20 mouse cellular contexts compared by ENCODE assay signal in genomic region chr9:120812667-120813210, GRCm38 (mm10).
DNase-seq lines count a peak whose midpoint lies in the region; ATAC-seq and TF ChIP-seq lines count a peak whose summit lies in the region.
"Had no signal": no experiment of that assay in that cellular context is flagged by ENCODE, and none has a peak within 500 bp of the region (broad histone marks: within the 10 kb centered on the region; RNA-seq: fewer than 3 reads in every experiment).

No protein-coding gene starts in this region.

- no peak for TF ChIP-seq CTCF in intestine, postnatal 0 days (IDR thresholded peaks at IDR 0.05; ENCODE audit: low read depth)

- no peak overlapping the region for H3K9ac ChIP-seq in heart, embryonic 12.5 days
- no peak overlapping the region for H3K9ac ChIP-seq in lung, embryonic 15.5 days
- no peak overlapping the region for H3K9ac ChIP-seq in intestine, postnatal 0 days (ENCODE audit: low read depth, low read length)
- H3K9ac ChIP-seq: forebrain, postnatal 0 days; hindbrain, embryonic 15.5 days; liver, embryonic 15.5 days had no signal

- H3K4me3 ChIP-seq in heart, embryonic 12.5 days = no peak overlapping the region
- peak overlapping the region; percentile 4 for H3K4me3 ChIP-seq in lung, embryonic 15.5 days
- H3K4me3 ChIP-seq in intestine, postnatal 0 days (ENCODE audit: low read depth, low read length) = no peak overlapping the region
- H3K4me3 ChIP-seq: forebrain, embryonic 10.5 days; hindbrain, embryonic 15.5 days; liver, embryonic 15.5 days had no signal

- WGBS in heart, embryonic 12.5 days = 48% methylated on average over 17 of the region's 17 CpGs
- 39% methylated on average over 17 of the region's 17 CpGs for WGBS in lung, embryonic 15.5 days
- 51% methylated on average over 17 of the region's 17 CpGs for WGBS in intestine, postnatal 0 days

- H3K9me3 ChIP-seq in heart, embryonic 12.5 days (replicated peaks) = no peaks in the 10 kb centered on the region
- H3K9me3 ChIP-seq in lung, embryonic 15.5 days = no peaks in the 10 kb centered on the region
- no peaks in the 10 kb centered on the region for H3K9me3 ChIP-seq in intestine, postnatal 0 days (ENCODE audit: control insufficient read depth)
- H3K9me3 ChIP-seq: forebrain, embryonic 10.5 days; hindbrain, embryonic 15.5 days; liver, embryonic 15.5 days had no signal

- peaks cover 9% of the 10 kb centered on the region; the same call in 1 of the 2 replicates for H3K4me1 ChIP-seq in heart, embryonic 12.5 days (replicated peaks)
- H3K4me1 ChIP-seq in lung, embryonic 15.5 days = peaks cover 22% of the 10 kb centered on the region; the same call in 1 of the 2 replicates
- H3K4me1 ChIP-seq in intestine, postnatal 0 days (replicated peaks; ENCODE audit: control insufficient read depth, insufficient read depth, low read length) = no peaks in the 10 kb centered on the region
- H3K4me1 ChIP-seq: liver, embryonic 15.5 days had no signal

- ATAC-seq in heart, embryonic 12.5 days (ENCODE audit: insufficient number of reproducible peaks, low FRiP score) = peak; percentile 48; the same call in 1 of the 2 replicates
- ATAC-seq in lung, embryonic 15.5 days (ENCODE audit: borderline replicate concordance, extremely low read depth, low FRiP score, low TSS enrichment) = peak; percentile 42; the same call in 1 of the 2 replicates
- no peak for ATAC-seq in intestine, postnatal 0 days
- ATAC-seq: forebrain, postnatal 0 days had no signal

- H3K4me2 ChIP-seq in heart, embryonic 12.5 days = peak overlapping the region; percentile 38
- peak overlapping the region; percentile 41 for H3K4me2 ChIP-seq in lung, embryonic 15.5 days
- peak overlapping the region; percentile 48; the same call in 1 of the 2 replicates for H3K4me2 ChIP-seq in intestine, postnatal 0 days (replicated peaks; ENCODE audit: low read depth)
- H3K4me2 ChIP-seq: hindbrain, embryonic 15.5 days; liver, embryonic 15.5 days; midbrain, embryonic 11.5 days had no signal

- H3K27ac ChIP-seq in heart, embryonic 12.5 days (ENCODE audit: poor library complexity, severe bottlenecking) = no peak overlapping the region
- H3K27ac ChIP-seq in lung, embryonic 15.5 days = no peak overlapping the region
- H3K27ac ChIP-seq in intestine, postnatal 0 days (ENCODE audit: low read depth, low read length) = no peak overlapping the region
- H3K27ac ChIP-seq: forebrain, embryonic 10.5 days; hindbrain, embryonic 15.5 days; kidney, postnatal 0 days; liver, embryonic 15.5 days had no signal

- no peak for DNase-seq in heart, adult 11 months
- no peak for DNase-seq in lung, postnatal 10 days
- DNase-seq in gastrocnemius, postnatal 10 days = no peak
- DNase-seq in left cerebral cortex, adult 9 months (ENCODE audit: low spot score in 2 of 2) = no peak
- DNase-seq: B cell, adult 2 months; cerebellum, adult 11-12 months; cerebellum, postnatal 14 days; forebrain, postnatal 0 days; heart, postnatal 4 days; kidney, adult 18-20 months; layer of hippocampus, postnatal 36 days; thymus, adult 18-20 months had no signal

- no peaks in the 10 kb centered on the region for H3K36me3 ChIP-seq in heart, embryonic 12.5 days
- H3K36me3 ChIP-seq in lung, embryonic 15.5 days = no peaks in the 10 kb centered on the region
- no peaks in the 10 kb centered on the region for H3K36me3 ChIP-seq in intestine, postnatal 0 days (ENCODE audit: control insufficient read depth, insufficient read depth)
- H3K36me3 ChIP-seq: forebrain, embryonic 10.5 days; hindbrain, embryonic 15.5 days; liver, embryonic 15.5 days had no signal

- no peaks in the 10 kb centered on the region for H3K27me3 ChIP-seq in heart, embryonic 12.5 days (replicated peaks)
- no peaks in the 10 kb centered on the region for H3K27me3 ChIP-seq in lung, embryonic 15.5 days
- no peaks in the 10 kb centered on the region for H3K27me3 ChIP-seq in intestine, postnatal 0 days (replicated peaks; ENCODE audit: control insufficient read depth, insufficient read depth, low read length)
- H3K27me3 ChIP-seq: hindbrain, embryonic 15.5 days; liver, embryonic 15.5 days had no signal
